Mouse (Mus musculus): Measurements from ENCODE around the gene Hepacam2.

- TF ChIP-seq CTCF (IDR thresholded peaks at IDR 0.05; ENCODE audit: low read depth) (no peak), EP300 (IDR thresholded peaks at IDR 0.05; ENCODE audit: low read depth) (no peak)
Measured at GRCm38 (mm10) chr6:3528198-3528597, 30.1 kb upstream of the Hepacam2 start.

Measured in heart, postnatal 0 days (tissue).